Mouse (Mus musculus) cerebellum, postnatal 10 days (tissue): ENCODE data around the gene Nipbl.
"Not testable (repeated sequence)": the region's sequence is repeated elsewhere in the genome, so short reads cannot be mapped to it uniquely, and the experiment has no call there.

Experiments
- DNase-seq, 2 experiments: peaks; one replicate each; pipeline ENCODE4 v3.0.0; 2021; ENCODE audit warnings: mixed read lengths in 2 of 2

Nipbl gene

GRCm38 (mm10) chr15:8443926-8444889 lies at the start of gene Nipbl:
Nipbl (minus strand) TSS chr15:8444463.
- peak; percentile 94 to 96 for DNase-seq

- peak; percentile 19 to 21 for DNase-seq
Measured at GRCm38 (mm10) chr15:8485261-8485660, 41.0 kb upstream of the Nipbl start.

DNA sequence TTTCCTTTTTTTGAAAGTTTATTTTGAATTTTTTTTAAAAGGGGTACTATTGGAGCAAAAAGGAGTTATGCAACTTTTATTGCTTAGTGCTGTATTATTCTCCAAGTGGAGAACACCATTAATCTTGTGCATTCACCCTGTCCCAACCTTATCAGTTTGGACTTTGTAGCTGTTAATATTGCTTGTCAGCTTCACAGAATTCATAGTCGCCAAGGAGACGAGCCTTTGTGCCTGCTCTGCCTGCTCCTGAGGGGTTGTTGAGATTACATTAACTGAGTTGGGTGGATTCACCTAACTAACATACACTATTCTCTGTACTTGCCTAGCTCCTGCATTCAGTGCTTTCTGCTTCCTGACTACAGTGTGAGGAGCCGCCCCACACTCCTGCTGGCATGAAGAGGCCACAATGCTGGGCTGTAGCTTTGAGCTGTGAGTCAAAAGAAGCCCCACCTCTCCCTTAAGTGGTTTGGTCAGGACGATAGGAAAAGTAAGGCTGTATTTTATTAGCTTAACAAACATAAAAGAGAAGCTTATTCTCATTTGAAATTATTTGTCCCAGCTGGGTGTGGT lies 24.8 kb upstream of the Nipbl start:
- no peak for DNase-seq

DNA sequence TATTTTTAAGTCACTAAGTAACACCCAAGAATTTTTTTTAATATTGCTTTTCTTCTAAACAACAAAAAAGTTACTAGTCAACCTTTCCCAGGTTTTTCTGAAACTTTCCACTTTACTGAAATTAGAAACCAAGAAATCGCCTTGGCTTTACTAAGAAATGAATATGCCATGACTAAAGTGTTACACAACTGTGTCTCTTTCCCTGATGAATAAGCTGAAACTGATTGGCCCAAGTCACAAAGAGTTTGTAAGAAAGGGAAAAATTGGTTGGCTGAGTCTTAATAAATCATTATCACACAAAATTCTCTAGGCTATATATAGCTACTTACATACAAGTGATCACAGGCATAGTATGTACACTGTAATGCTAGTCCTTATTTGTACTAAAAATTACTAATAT lies 19.3 kb upstream of the Nipbl start:
- no peak for DNase-seq

GRCm38 (mm10) chr15:8462780-8463179 lies 18.5 kb upstream of the Nipbl start:
- no peak for DNase-seq

DNA sequence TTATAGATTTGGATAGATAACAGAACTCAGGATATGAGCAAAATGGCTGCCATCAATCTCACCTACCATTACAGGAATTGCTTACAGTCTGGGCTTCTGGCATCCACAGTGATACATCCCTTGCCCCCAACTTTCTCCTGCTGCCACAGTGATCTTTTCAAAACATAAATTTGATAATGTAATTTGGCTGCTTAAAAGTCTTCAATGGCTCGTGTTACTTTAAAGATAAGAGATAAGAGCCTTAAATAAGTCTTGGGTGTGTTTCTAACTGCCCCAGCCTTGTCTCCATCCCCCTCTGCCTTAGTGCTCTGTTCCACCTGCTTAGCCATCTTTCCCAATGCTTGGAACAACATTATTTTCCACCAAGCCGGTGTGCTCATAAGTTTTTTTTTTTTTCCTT lies 16.6 kb upstream of the Nipbl start:
- DNase-seq: no peak

DNA sequence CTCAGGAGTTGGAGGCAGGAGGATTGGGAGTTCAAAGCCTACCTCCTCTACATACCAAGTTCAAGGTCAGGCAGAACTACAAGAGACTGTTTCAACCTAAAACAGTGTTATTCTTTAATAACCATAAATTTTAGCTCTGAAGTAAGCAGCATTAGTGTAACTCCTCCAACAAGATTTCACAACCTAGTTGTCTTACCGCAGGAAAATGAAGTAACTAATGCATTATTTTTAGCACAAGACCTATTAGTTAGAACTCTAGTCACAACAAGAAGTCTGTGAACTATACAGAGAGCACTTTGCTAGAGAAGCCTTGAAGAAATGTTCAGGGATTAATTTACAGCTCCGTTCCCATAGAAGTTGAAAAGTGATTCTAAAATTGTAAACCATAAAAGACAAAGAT lies 15.7 kb upstream of the Nipbl start:
- no peak for DNase-seq

GRCm38 (mm10) chr15:8456223-8456622 lies 12.0 kb upstream of the Nipbl start:
- not testable (repeated sequence) for DNase-seq

DNA sequence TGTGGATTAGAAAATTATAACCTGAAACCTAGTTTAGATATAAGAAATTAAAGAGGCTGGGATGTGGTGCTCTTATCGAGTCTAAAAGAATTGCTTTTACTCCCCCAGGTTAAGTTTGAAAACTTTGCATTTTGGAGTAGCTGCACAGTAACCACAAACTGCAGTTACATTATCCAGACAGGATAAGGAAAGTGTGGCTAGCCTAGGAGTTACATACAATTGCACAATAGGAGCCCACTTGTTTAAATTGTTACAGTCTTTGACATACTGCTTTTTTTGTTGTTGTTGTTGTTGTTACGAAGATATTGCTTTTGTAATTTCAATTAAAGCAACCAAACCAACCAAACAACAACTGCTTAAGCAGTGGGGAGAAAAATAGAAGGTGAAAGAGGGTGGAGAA lies 11.2 kb upstream of the Nipbl start:
- DNase-seq: no peak

GRCm38 (mm10) chr15:8451071-8451470 lies 6.8 kb upstream of the Nipbl start:
- peak; percentile 41 to 76 for DNase-seq

- no peak for DNase-seq
Measured at GRCm38 (mm10) chr15:8447193-8447767, 3.0 kb upstream of the Nipbl start.

GRCm38 (mm10) chr15:8446435-8446834 lies 2.2 kb upstream of the Nipbl start:
- DNase-seq: peak; percentile 46 to 65

GRCm38 (mm10) chr15:8445951-8446419 lies 1.7 kb upstream of the Nipbl start:
- peak; percentile 43 to 51 for DNase-seq

GRCm38 (mm10) chr15:8444890-8445597 lies 781 bp upstream of the Nipbl start:
- DNase-seq: peak; percentile 88 to 91

DNA sequence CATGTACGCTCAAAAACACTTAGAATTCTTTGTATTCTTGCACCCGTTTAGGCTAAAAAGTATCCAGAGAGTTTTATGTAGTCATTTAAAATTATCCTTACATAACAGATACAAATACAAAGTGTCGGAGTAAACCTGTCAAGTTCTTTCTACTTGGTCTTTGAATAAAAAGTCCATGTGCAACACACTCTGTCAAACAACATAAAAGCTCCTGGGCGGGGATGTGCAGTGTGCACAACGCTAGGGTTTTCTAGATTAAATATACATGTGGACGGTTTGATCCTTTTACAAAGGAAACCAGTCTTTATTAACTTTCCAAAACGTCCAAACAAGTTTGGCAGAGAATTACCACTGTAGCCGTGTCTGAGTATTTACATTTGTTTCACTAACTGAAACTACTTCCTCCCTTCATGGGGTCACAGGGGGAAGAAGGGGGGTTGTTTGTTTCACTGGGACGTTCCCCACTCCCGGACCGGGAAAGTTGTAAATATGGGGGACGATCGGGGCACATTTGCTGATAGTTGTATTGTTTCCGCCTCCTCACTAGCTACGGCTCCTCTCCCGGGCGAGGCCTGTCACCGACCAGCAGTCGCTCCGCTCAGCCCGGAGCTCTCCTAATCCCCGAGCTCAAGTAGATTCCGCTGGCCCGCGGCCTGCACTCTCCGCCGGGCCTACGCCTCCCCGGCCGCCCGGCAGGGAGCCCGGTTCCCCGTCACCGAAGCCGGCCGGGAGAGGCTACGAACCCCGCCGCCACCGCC lies 916 bp downstream of the Nipbl start:
- peak; percentile 80 to 82 for DNase-seq

DNA sequence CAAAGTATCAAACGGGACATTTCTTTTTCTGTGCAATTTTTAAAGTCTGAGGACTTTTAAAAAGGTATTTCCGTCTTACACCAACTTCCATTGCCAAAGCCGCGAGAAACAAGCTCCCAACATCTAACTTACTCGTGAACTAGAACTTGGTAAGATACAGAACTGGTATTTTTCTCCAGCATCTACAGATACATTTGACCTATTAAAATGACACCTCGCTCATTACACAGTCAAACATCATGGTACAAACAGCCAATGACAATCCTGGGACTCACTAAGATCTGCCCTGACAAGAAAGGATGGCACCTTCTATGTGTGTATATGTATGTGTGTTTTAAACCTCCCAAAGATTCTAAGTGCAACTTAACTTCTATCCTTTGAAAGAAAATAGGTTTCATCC lies 1.5 kb downstream of the Nipbl start:
- peak in 1 of 2 experiments; percentile 25 for DNase-seq

DNA sequence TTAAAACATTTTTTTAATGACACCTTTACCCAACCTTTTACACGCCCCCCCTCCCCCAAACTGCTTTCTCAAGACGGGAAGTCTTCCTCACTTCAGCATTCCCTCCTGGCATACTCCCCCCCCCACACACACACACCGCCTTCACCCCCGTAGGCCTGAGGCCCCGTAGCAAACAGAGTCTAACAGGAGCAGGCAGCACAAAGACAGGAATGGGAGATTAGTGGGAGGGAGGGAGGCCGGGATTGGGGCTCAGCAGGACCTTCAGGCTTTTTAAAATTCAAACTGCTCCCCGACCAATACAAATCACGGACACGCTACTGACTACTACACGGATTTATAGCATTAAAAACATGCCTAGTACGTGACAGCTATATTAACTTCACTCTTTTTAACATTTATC lies 2.1 kb downstream of the Nipbl start:
- peak; percentile 24 to 36 for DNase-seq

- DNase-seq: no peak
Measured at GRCm38 (mm10) chr15:8433239-8433947, 10.9 kb downstream of the Nipbl start.

DNA sequence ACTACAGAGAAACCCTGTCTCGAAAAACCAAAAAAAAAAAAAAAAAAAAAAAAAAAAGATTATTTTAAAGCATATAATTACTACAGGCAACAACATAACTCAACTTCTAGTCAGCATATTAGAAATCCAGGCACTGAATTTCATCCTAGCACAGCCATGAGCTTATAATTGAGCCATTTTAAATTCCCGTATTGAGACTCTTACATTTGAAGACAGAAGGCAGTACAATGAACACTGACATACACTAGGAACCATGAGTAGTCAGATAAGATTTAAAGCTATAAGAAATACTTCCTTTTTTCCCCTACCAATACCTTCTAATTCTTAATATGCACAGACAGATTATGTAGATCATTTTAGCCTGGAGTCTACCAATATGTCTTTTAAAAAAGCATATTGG lies 11.7 kb downstream of the Nipbl start:
- DNase-seq: no peak

GRCm38 (mm10) chr15:8429502-8429901 lies 14.8 kb downstream of the Nipbl start:
- DNase-seq: no peak

GRCm38 (mm10) chr15:8420909-8421308 lies 23.4 kb downstream of the Nipbl start:
- DNase-seq: no peak
